Mouse (Mus musculus) adrenal gland, adult 8-10 months (tissue): ENCODE measurements around the gene Cplx3. TPM values are rescaled to one million over a fixed set of nuclear protein-coding genes. Genes with fewer than 3 reads are reported as not detected.

Experiments
- DNase-seq: peaks from one replicate; pipeline ENCODE4 v3.0.0; 2022
- total RNA-seq, 4 experiments: library from RNA; stranded (reverse); gene quantifications; 2 replicates each; pipeline ENCODE4 v1.2.4; 2022

The Cplx3 gene
- not detected for total RNA-seq

- no peak for DNase-seq
Observed at GRCm38 (mm10) chr9:57606139-57606851, at the start of gene Cplx3. Cplx3 (minus strand) TSS chr9:57606281.

GRCm38 (mm10) chr9:57655749-57656148 lies 49.7 kb upstream of the Cplx3 start:
- peak; percentile 89 for DNase-seq

GRCm38 (mm10) chr9:57654966-57655365 lies 48.9 kb upstream of the Cplx3 start:
- no peak for DNase-seq

GRCm38 (mm10) chr9:57653283-57653682 lies 47.2 kb upstream of the Cplx3 start, which contains the start of gene Csk:
Csk (minus strand) TSS chr9:57653631.
- DNase-seq, result no peak

GRCm38 (mm10) chr9:57652855-57653254 lies 46.8 kb upstream of the Cplx3 start:
- DNase-seq, result no peak

GRCm38 (mm10) chr9:57652351-57652750 lies 46.3 kb upstream of the Cplx3 start:
- DNase-seq, result no peak

- DNase-seq, result no peak
Observed at GRCm38 (mm10) chr9:57650786-57651311, 44.8 kb upstream of the Cplx3 start.

- no peak for DNase-seq
Observed at GRCm38 (mm10) chr9:57650130-57650785, 44.2 kb upstream of the Cplx3 start.

- DNase-seq, result no peak
Observed at GRCm38 (mm10) chr9:57647286-57648108, 41.4 kb upstream of the Cplx3 start.

- DNase-seq, result no peak
Observed at GRCm38 (mm10) chr9:57646551-57647103, 40.5 kb upstream of the Cplx3 start.

GRCm38 (mm10) chr9:57644944-57645893 lies 39.1 kb upstream of the Cplx3 start:
- DNase-seq, result peak; percentile 91

- DNase-seq, result peak; percentile 47
Observed at GRCm38 (mm10) chr9:57644442-57644943, 38.4 kb upstream of the Cplx3 start.

- no peak for DNase-seq
Observed at GRCm38 (mm10) chr9:57643856-57644180, 37.7 kb upstream of the Cplx3 start.

GRCm38 (mm10) chr9:57643169-57643855 lies 37.2 kb upstream of the Cplx3 start:
- no peak for DNase-seq

GRCm38 (mm10) chr9:57641775-57642550 lies 35.9 kb upstream of the Cplx3 start:
- DNase-seq, result no peak

- no peak for DNase-seq
Observed at GRCm38 (mm10) chr9:57641022-57641421, 34.9 kb upstream of the Cplx3 start.

- peak; percentile 47 for DNase-seq
Observed at GRCm38 (mm10) chr9:57640384-57640783, 34.3 kb upstream of the Cplx3 start.

GRCm38 (mm10) chr9:57639661-57640328 lies 33.7 kb upstream of the Cplx3 start:
- DNase-seq, result no peak
